Mouse (Mus musculus) layer of hippocampus, adult 18-20 months (tissue): ENCODE measurements around the gene Rer1. TPM values are rescaled to one million over a fixed set of nuclear protein-coding genes. Genes with fewer than 3 reads are reported as not detected.

ENCODE experiments used
- DNase-seq, 2 experiments: peaks; one replicate each; pipeline ENCODE4 v3.0.0; 2022; ENCODE audit warnings: low spot score in 2 of 2
- total RNA-seq, 2 experiments: library from RNA; stranded (reverse); gene quantifications; 2 replicates each; pipeline ENCODE4 v1.2.3; 2021

Rer1 gene
- total RNA-seq, 2 experiments from 2014 or later: 63.4 to 65.5 TPM

DNA sequence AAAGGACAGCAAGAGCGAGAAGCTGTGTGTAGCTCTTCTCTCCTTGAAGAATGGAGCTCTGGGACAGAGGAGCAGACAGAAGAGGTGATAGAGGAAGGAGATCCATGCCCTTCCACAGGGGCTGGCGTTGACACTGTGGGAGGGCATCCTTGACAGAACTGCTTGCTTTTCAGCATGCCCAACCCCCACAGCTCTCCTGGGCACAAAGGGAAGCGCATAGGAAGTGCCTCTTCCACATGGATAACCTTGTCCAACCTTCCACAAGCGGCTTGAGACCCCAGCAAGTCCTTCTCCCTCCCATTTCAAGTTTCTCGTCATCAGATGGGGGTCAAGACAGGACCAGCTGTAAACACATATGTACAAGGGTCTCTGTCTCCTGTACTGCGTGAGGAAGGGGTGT lies 53.1 kb downstream of the Rer1 start:
- no peak for DNase-seq

DNA sequence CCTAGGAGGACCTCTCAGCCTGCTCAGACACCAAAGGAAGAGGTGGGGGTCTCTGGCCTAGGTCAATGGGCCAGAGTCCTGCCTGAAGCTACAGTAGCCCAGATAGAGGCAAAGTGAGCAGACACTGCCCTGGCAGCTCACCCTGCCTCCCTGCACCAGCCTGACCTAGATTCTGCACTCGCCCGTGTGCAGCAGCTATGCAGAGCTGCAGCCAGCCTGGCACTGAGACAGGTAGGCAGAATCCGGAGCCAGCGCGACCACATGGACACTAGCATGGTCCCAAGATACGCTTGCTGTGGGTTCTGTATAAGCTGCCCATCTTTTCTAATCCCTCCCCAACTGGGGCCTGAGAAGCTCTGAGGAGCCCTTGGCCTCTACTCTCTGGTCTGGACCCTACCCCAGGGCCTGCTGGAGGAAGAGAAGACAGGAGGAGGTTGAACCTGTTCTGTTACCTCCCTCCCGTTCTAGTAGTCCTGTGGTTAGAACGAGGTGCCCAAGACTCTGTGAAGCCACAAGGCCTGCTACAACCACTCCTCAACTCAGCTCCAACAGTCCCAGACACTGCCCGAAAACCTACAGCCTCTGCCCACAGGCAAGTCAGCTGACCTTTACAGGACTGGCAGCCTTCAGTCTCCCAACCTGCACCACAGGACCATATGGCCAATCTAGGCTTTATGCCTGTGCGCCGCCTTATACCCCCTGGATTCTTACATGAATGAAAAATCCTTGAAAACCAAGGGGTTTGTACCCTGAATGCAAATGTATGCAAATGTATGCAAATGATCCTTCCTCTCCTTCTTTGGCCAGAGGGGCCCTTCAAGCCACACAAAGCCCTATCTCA lies 61.8 kb downstream of the Rer1 start:
- no peak for DNase-seq

Other genes with a start within 250 kb of the Rer1 start
- 1 to 10 TPM; 3.1 to 3.3 TPM for gene Ttc34, start 248.9 kb downstream of the Rer1 start, total RNA-seq
- under 1 TPM; 0.20 to 0.25 TPM for gene Mmel1, start 216.8 kb downstream of the Rer1 start, total RNA-seq
- gene Fam213b, start 187.2 kb downstream of the Rer1 start, total RNA-seq: 10 to 100 TPM; 54.8 to 58.7 TPM
- 1 to 10 TPM in 1 of 2 experiments, under 1 TPM in 1; 0.94 to 1.2 TPM for gene Tnfrsf14, start 157.8 kb downstream of the Rer1 start, total RNA-seq
- gene Hes5, start 125.5 kb downstream of the Rer1 start, total RNA-seq: 10 to 100 TPM; 15.5 to 25.8 TPM
- 10 to 100 TPM; 36.0 to 37.7 TPM for gene Pank4, start 122.3 kb downstream of the Rer1 start, total RNA-seq
- gene Plch2, start 29.6 kb downstream of the Rer1 start, total RNA-seq: 100 to 1,000 TPM in 1 of 2 experiments, 10 to 100 TPM in 1; 93.4 to 102 TPM
- gene Pex10, start 19.4 kb downstream of the Rer1 start, total RNA-seq: 10 to 100 TPM; 21.5 to 22.0 TPM
- 10 to 100 TPM in 1 of 2 experiments, 1 to 10 TPM in 1; 9.3 to 11.3 TPM for gene Morn1, start 195 bp upstream of the Rer1 start, total RNA-seq
- 100 to 1,000 TPM; 136 to 138 TPM for gene Ski, start 136.2 kb upstream of the Rer1 start, total RNA-seq
- 10 to 100 TPM; 27.5 to 31.8 TPM for gene Faap20, start 163.4 kb upstream of the Rer1 start, total RNA-seq